Mouse (Mus musculus): ENCODE results near the gene Gm11011. TPM values are rescaled to one million over a fixed set of nuclear protein-coding genes. Genes with fewer than 3 reads are reported as not detected.

Gene Gm11011
- polyA plus RNA-seq, 1 experiment from 2014 or later: not detected

- Histone ChIP-seq H3K27ac (ENCODE audit: low read length) (no peak overlapping the region), H3K4me2 (replicated peaks; ENCODE audit: low read depth, low read length) (no peak overlapping the region), H3K4me3 (ENCODE audit: low read depth, low read length) (no peak overlapping the region), H3K9ac (replicated peaks; ENCODE audit: low read depth, low read length) (no peak overlapping the region), H3K27me3 (ENCODE audit: control insufficient read depth, insufficient read depth, low read length) (no peaks in the 10 kb centered on the region), H3K4me1 (ENCODE audit: control insufficient read depth, insufficient read depth, low read length) (peaks cover 7% of the 10 kb centered on the region; the same call in 1 of the 2 replicates), H3K9me3 (ENCODE audit: control insufficient read depth, low read depth, low read length) (no peaks in the 10 kb centered on the region), H3K36me3 (ENCODE audit: control insufficient read depth, insufficient read depth, low read length) (no peaks in the 10 kb centered on the region)
- WGBS: 35% methylated on average over 6 of the region's 6 CpGs
- ATAC-seq (ENCODE audit: insufficient number of reproducible peaks, insufficient read depth, low FRiP score, low read depth): no peak
Observed at GRCm38 (mm10) chr2:169600163-169600562, 12.6 kb upstream of the Gm11011 start.

GRCm38 (mm10) chr2:169599591-169599990, 12.0 kb upstream of the Gm11011 start:
- Histone ChIP-seq H3K9ac (replicated peaks; ENCODE audit: low read depth, low read length) (no peak overlapping the region), H3K4me2 (replicated peaks; ENCODE audit: low read depth, low read length) (no peak overlapping the region), H3K27ac (ENCODE audit: low read length) (no peak overlapping the region), H3K4me3 (ENCODE audit: low read depth, low read length) (no peak overlapping the region), H3K27me3 (ENCODE audit: control insufficient read depth, insufficient read depth, low read length) (no peaks in the 10 kb centered on the region), H3K4me1 (ENCODE audit: control insufficient read depth, insufficient read depth, low read length) (peaks cover 7% of the 10 kb centered on the region; the same call in 1 of the 2 replicates), H3K36me3 (ENCODE audit: control insufficient read depth, insufficient read depth, low read length) (no peaks in the 10 kb centered on the region), H3K9me3 (ENCODE audit: control insufficient read depth, low read depth, low read length) (no peaks in the 10 kb centered on the region)
- ATAC-seq (ENCODE audit: insufficient number of reproducible peaks, insufficient read depth, low FRiP score, low read depth): no peak
- WGBS: 85% methylated on average over 4 of the region's 4 CpGs

GRCm38 (mm10) chr2:169597971-169598370, 10.4 kb upstream of the Gm11011 start:
- H3K9ac ChIP-seq (replicated peaks; ENCODE audit: low read depth, low read length): no peak overlapping the region
- no peaks in the 10 kb centered on the region for H3K9me3 ChIP-seq (ENCODE audit: control insufficient read depth, low read depth, low read length)
- WGBS: 87% methylated on average over 8 of the region's 8 CpGs
- H3K4me2 ChIP-seq (replicated peaks; ENCODE audit: low read depth, low read length): no peak overlapping the region
- H3K27me3 ChIP-seq (ENCODE audit: control insufficient read depth, insufficient read depth, low read length): no peaks in the 10 kb centered on the region
- peaks cover 7% of the 10 kb centered on the region; the same call in 1 of the 2 replicates for H3K4me1 ChIP-seq (ENCODE audit: control insufficient read depth, insufficient read depth, low read length)
- H3K36me3 ChIP-seq (ENCODE audit: control insufficient read depth, insufficient read depth, low read length): no peaks in the 10 kb centered on the region
- H3K27ac ChIP-seq (ENCODE audit: low read length): no peak overlapping the region
- no peak overlapping the region for H3K4me3 ChIP-seq (ENCODE audit: low read depth, low read length)
- ATAC-seq (ENCODE audit: insufficient number of reproducible peaks, insufficient read depth, low FRiP score, low read depth): no peak

GRCm38 (mm10) chr2:169597357-169597756, 9.8 kb upstream of the Gm11011 start:
- no peaks in the 10 kb centered on the region for H3K9me3 ChIP-seq (ENCODE audit: control insufficient read depth, low read depth, low read length)
- peaks cover 7% of the 10 kb centered on the region; the same call in 1 of the 2 replicates for H3K4me1 ChIP-seq (ENCODE audit: control insufficient read depth, insufficient read depth, low read length)
- no peaks in the 10 kb centered on the region for H3K27me3 ChIP-seq (ENCODE audit: control insufficient read depth, insufficient read depth, low read length)
- no peak overlapping the region for H3K9ac ChIP-seq (replicated peaks; ENCODE audit: low read depth, low read length)
- H3K4me2 ChIP-seq (replicated peaks; ENCODE audit: low read depth, low read length): no peak overlapping the region
- WGBS: 75% methylated on average over 6 of the region's 6 CpGs
- H3K36me3 ChIP-seq (ENCODE audit: control insufficient read depth, insufficient read depth, low read length): no peaks in the 10 kb centered on the region
- no peak overlapping the region for H3K4me3 ChIP-seq (ENCODE audit: low read depth, low read length)
- ATAC-seq (ENCODE audit: insufficient number of reproducible peaks, insufficient read depth, low FRiP score, low read depth): no peak
- H3K27ac ChIP-seq (ENCODE audit: low read length): no peak overlapping the region

GRCm38 (mm10) chr2:169593742-169594141, 6.2 kb upstream of the Gm11011 start:
- Histone ChIP-seq H3K9me3 (ENCODE audit: control insufficient read depth, low read depth, low read length) (no peaks in the 10 kb centered on the region), H3K4me2 (replicated peaks; ENCODE audit: low read depth, low read length) (no peak overlapping the region), H3K27me3 (ENCODE audit: control insufficient read depth, insufficient read depth, low read length) (no peaks in the 10 kb centered on the region), H3K4me3 (ENCODE audit: low read depth, low read length) (no peak overlapping the region), H3K27ac (ENCODE audit: low read length) (no peak overlapping the region), H3K4me1 (ENCODE audit: control insufficient read depth, insufficient read depth, low read length) (no peaks in the 10 kb centered on the region), H3K9ac (replicated peaks; ENCODE audit: low read depth, low read length) (no peak overlapping the region), H3K36me3 (ENCODE audit: control insufficient read depth, insufficient read depth, low read length) (no peaks in the 10 kb centered on the region)
- no peak for ATAC-seq (ENCODE audit: insufficient number of reproducible peaks, insufficient read depth, low FRiP score, low read depth)
- 67% methylated on average over 3 of the region's 3 CpGs for WGBS

GRCm38 (mm10) chr2:169590412-169590811, 2.9 kb upstream of the Gm11011 start:
- H3K27me3 ChIP-seq (ENCODE audit: control insufficient read depth, insufficient read depth, low read length): no peaks in the 10 kb centered on the region
- H3K4me1 ChIP-seq (ENCODE audit: control insufficient read depth, insufficient read depth, low read length): peaks cover 5% of the 10 kb centered on the region; the same call in 1 of the 2 replicates
- ATAC-seq (ENCODE audit: insufficient number of reproducible peaks, insufficient read depth, low FRiP score, low read depth): peak; percentile 46; the same call in 1 of the 2 replicates
- no peak overlapping the region for H3K9ac ChIP-seq (replicated peaks; ENCODE audit: low read depth, low read length)
- H3K9me3 ChIP-seq (ENCODE audit: control insufficient read depth, low read depth, low read length): no peaks in the 10 kb centered on the region
- no peak overlapping the region for H3K4me2 ChIP-seq (replicated peaks; ENCODE audit: low read depth, low read length)
- H3K27ac ChIP-seq (ENCODE audit: low read length): no peak overlapping the region
- no peaks in the 10 kb centered on the region for H3K36me3 ChIP-seq (ENCODE audit: control insufficient read depth, insufficient read depth, low read length)
- H3K4me3 ChIP-seq (ENCODE audit: low read depth, low read length): no peak overlapping the region
- 65% methylated on average over 8 of the region's 8 CpGs for WGBS

- no peak overlapping the region for H3K4me2 ChIP-seq (replicated peaks; ENCODE audit: low read depth, low read length)
- H3K9me3 ChIP-seq (ENCODE audit: control insufficient read depth, low read depth, low read length): no peaks in the 10 kb centered on the region
- H3K9ac ChIP-seq (replicated peaks; ENCODE audit: low read depth, low read length): no peak overlapping the region
- H3K27me3 ChIP-seq (ENCODE audit: control insufficient read depth, insufficient read depth, low read length): no peaks in the 10 kb centered on the region
- peaks cover 5% of the 10 kb centered on the region; the same call in 1 of the 2 replicates for H3K4me1 ChIP-seq (ENCODE audit: control insufficient read depth, insufficient read depth, low read length)
- ATAC-seq (ENCODE audit: insufficient number of reproducible peaks, insufficient read depth, low FRiP score, low read depth): no peak
- WGBS: 78% methylated on average over 10 of the region's 10 CpGs
- no peak overlapping the region for H3K4me3 ChIP-seq (ENCODE audit: low read depth, low read length)
- no peaks in the 10 kb centered on the region for H3K36me3 ChIP-seq (ENCODE audit: control insufficient read depth, insufficient read depth, low read length)
- H3K27ac ChIP-seq (ENCODE audit: low read length): no peak overlapping the region
Observed at GRCm38 (mm10) chr2:169589697-169590096, 2.2 kb upstream of the Gm11011 start.

- Histone ChIP-seq H3K4me2 (replicated peaks; ENCODE audit: low read depth, low read length) (no peak overlapping the region), H3K9ac (replicated peaks; ENCODE audit: low read depth, low read length) (no peak overlapping the region), H3K27ac (ENCODE audit: low read length) (no peak overlapping the region), H3K4me1 (ENCODE audit: control insufficient read depth, insufficient read depth, low read length) (peaks cover 5% of the 10 kb centered on the region; the same call in 1 of the 2 replicates), H3K36me3 (ENCODE audit: control insufficient read depth, insufficient read depth, low read length) (no peaks in the 10 kb centered on the region), H3K27me3 (ENCODE audit: control insufficient read depth, insufficient read depth, low read length) (no peaks in the 10 kb centered on the region), H3K9me3 (ENCODE audit: control insufficient read depth, low read depth, low read length) (no peaks in the 10 kb centered on the region), H3K4me3 (ENCODE audit: low read depth, low read length) (no peak overlapping the region)
- 73% methylated on average over 3 of the region's 3 CpGs for WGBS
- peak; percentile 33; the same call in 1 of the 2 replicates for ATAC-seq (ENCODE audit: insufficient number of reproducible peaks, insufficient read depth, low FRiP score, low read depth)
Observed at GRCm38 (mm10) chr2:169586688-169587087, 857 bp downstream of the Gm11011 start.

- WGBS: 72% methylated on average over 12 of the region's 12 CpGs
- ATAC-seq (ENCODE audit: insufficient number of reproducible peaks, insufficient read depth, low FRiP score, low read depth): no peak
- no peak overlapping the region for H3K27ac ChIP-seq (ENCODE audit: low read length)
Observed at GRCm38 (mm10) chr2:169585631-169586285, 1.8 kb downstream of the Gm11011 start.

More at GRCm38 (mm10) chr2:169585631-169586285, 1.8 kb downstream of the Gm11011 start:
- Histone ChIP-seq H3K4me3 (ENCODE audit: low read depth, low read length) (no peak overlapping the region), H3K36me3 (ENCODE audit: control insufficient read depth, insufficient read depth, low read length) (no peaks in the 10 kb centered on the region), H3K27me3 (ENCODE audit: control insufficient read depth, insufficient read depth, low read length) (no peaks in the 10 kb centered on the region), H3K9ac (replicated peaks; ENCODE audit: low read depth, low read length) (no peak overlapping the region), H3K9me3 (ENCODE audit: control insufficient read depth, low read depth, low read length) (no peaks in the 10 kb centered on the region), H3K4me2 (replicated peaks; ENCODE audit: low read depth, low read length) (no peak overlapping the region), H3K4me1 (ENCODE audit: control insufficient read depth, insufficient read depth, low read length) (peaks cover 5% of the 10 kb centered on the region; the same call in 1 of the 2 replicates)

Data from stomach, embryonic 14.5 days (tissue).